Mouse (Mus musculus) limb, embryonic 14.5 days (tissue): Measurements from ENCODE around the gene Acsf2. TPM values are rescaled to one million over a fixed set of nuclear protein-coding genes. Genes with fewer than 3 reads are reported as not detected.

Source experiments
- ATAC-seq: fragments of 200-750 bp; cut with Nextera tagmentation; 2 replicates; pipeline ENCODE4 v1.8.0; 2017; ENCODE audit warnings: low read depth, moderate number of reproducible peaks, moderate TSS enrichment; ENCODE audit not compliant: low FRiP score
- DNase-seq: peaks from one replicate; pipeline ENCODE4 v3.0.0-alpha.2; 2015; ENCODE audit warnings: low spot score
- H3K27ac ChIP-seq: fragments of 300-500 bp; sonication (generic); replicated peaks from 2 replicates; pipeline ENCODE4 v1.5.1; 2014; ENCODE audit warnings: low read depth, mild to moderate bottlenecking, low read length, moderate library complexity, mixed read lengths
- H3K27me3 ChIP-seq: fragments of 300-500 bp; sonication (generic); 2 replicates; pipeline ENCODE4 v1.6.1; 2014; ENCODE audit warnings: low read length, mixed read lengths; ENCODE audit not compliant: control insufficient read depth, insufficient read depth
- H3K36me3 ChIP-seq: fragments of 300-500 bp; sonication (generic); 2 replicates; pipeline ENCODE4 v1.6.1; 2014; ENCODE audit warnings: mild to moderate bottlenecking, low read length, moderate library complexity, mixed read lengths; ENCODE audit not compliant: control insufficient read depth, insufficient read depth
- H3K4me1 ChIP-seq: fragments of 300-500 bp; sonication (generic); 2 replicates; pipeline ENCODE4 v1.6.1; 2014; ENCODE audit warnings: antibody characterized with exemption, low read length, mixed read lengths; ENCODE audit not compliant: control insufficient read depth, insufficient read depth
- H3K4me2 ChIP-seq: fragments of 300-500 bp; sonication (generic); replicated peaks from 2 replicates; pipeline ENCODE4 v1.6.1; 2014; ENCODE audit warnings: low read depth, mild to moderate bottlenecking, low read length, moderate library complexity; ENCODE audit not compliant: severe bottlenecking
- H3K4me3 ChIP-seq: fragments of 300-500 bp; sonication (generic); replicated peaks from 2 replicates; pipeline ENCODE4 v1.5.1; 2014; ENCODE audit warnings: low read length
- H3K9ac ChIP-seq: fragments of 300-500 bp; sonication (generic); 2 replicates; pipeline ENCODE4 v1.6.1; 2014; ENCODE audit warnings: mild to moderate bottlenecking, low read depth, low read length, moderate library complexity; ENCODE audit not compliant: severe bottlenecking
- H3K9me3 ChIP-seq: fragments of 300-500 bp; sonication (generic); 2 replicates; pipeline ENCODE4 v1.6.1; 2016; ENCODE audit warnings: low read length; ENCODE audit not compliant: control insufficient read depth
- POLR2A ChIP-seq: fragments of 200-500 bp; IDR thresholded peaks from 2 replicates; pipeline ENCODE4 v1.8.0; 2012; ENCODE audit warnings: inconsistent platforms, mild to moderate bottlenecking, moderate library complexity, borderline replicate concordance; ENCODE audit not compliant: insufficient read depth, insufficient read length; ENCODE audit errors: extremely low read depth
- WGBS: fragments of 180-500 bp; shearing (Covaris S2); extraction: QIAGEN DNeasy Blood & Tissue Kit; methylation state at CpG from one replicate; pipeline ENCODE4 v1.1.7; 2014; 5-methylcytosine and 5-hydroxymethylcytosine counted together
- polyA plus RNA-seq, 2 experiments: library from polyadenylated mRNA; depleted of rRNA in 1 of 2; stranded (reverse) in 1 of 2; unstranded in 1 of 2; fragments of >200 nt; fragmentation: Nextera tagmentation in 1 of 2; extraction: Ambion mirVana in 1 of 2; gene quantifications; 2 replicates each; pipeline versions ENCODE4 v1.2.1 to v1.2.3; 2012 to 2014

Gene Acsf2
- polyA plus RNA-seq, 2 experiments = 9.5 to 36.3 TPM

DNA sequence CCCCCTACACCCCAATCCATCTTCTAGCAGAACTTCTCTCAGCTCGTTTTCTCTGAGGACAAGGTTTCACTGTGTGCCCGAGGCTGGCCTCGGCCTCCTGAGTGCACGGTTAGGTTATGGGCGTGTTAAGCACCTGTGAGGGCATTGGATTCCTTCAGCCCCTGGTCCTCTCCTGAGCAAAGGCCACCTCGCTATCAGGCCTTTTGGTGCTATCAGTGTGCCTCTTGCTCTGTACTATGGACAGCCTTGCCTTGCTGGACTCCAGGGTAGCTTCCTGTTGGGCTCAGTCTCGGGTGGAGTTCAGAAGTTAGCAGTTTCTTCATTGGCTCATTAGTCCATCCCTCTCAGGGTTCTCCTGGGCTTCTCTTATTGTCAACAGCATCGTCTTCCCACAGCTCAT is 31.3 kb upstream of the Acsf2 start:
- H3K9me3 ChIP-seq = no peaks in the 10 kb centered on the region
- WGBS = 80% methylated on average over 8 of the region's 8 CpGs
- H3K27me3 ChIP-seq = no peaks in the 10 kb centered on the region
- TF ChIP-seq POLR2A = no peak
- ATAC-seq (no peak), DNase-seq (no peak)
- H3K4me3 ChIP-seq = no peak overlapping the region
- peaks cover 66% of the 10 kb centered on the region for H3K36me3 ChIP-seq
- no peak overlapping the region for H3K27ac ChIP-seq
- no peak overlapping the region for H3K9ac ChIP-seq
- H3K4me2 ChIP-seq = no peak overlapping the region
- H3K4me1 ChIP-seq = peaks cover 10% of the 10 kb centered on the region

DNA sequence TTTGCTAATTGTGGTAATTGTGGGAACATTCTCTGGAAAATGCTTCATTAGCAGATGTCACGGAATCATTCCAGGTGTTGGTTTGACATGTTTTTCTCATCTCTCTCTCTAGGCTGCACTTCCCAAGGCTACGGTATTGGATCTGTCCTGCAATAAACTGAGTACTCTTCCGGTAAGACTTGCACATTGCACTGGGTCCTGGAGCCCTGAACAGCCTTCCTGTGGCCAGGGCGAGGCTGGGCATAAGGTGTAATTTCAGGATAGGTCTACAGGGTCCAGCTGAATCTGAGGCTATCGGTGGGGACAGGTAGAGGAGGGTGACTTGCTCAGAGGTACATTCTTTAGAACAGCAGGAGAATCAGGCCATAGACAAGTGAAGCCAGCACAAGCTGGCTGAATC is 30.3 kb upstream of the Acsf2 start:
- Histone ChIP-seq H3K36me3 (peaks cover 56% of the 10 kb centered on the region), H3K27me3 (no peaks in the 10 kb centered on the region), H3K9ac (no peak overlapping the region), H3K4me3 (no peak overlapping the region), H3K9me3 (no peaks in the 10 kb centered on the region), H3K4me1 (peaks cover 10% of the 10 kb centered on the region), H3K4me2 (no peak overlapping the region), H3K27ac (no peak overlapping the region)
- WGBS = 95% methylated on average over 5 of the region's 5 CpGs
- DNase-seq (no peak), ATAC-seq (no peak)
- no peak for TF ChIP-seq POLR2A

DNA sequence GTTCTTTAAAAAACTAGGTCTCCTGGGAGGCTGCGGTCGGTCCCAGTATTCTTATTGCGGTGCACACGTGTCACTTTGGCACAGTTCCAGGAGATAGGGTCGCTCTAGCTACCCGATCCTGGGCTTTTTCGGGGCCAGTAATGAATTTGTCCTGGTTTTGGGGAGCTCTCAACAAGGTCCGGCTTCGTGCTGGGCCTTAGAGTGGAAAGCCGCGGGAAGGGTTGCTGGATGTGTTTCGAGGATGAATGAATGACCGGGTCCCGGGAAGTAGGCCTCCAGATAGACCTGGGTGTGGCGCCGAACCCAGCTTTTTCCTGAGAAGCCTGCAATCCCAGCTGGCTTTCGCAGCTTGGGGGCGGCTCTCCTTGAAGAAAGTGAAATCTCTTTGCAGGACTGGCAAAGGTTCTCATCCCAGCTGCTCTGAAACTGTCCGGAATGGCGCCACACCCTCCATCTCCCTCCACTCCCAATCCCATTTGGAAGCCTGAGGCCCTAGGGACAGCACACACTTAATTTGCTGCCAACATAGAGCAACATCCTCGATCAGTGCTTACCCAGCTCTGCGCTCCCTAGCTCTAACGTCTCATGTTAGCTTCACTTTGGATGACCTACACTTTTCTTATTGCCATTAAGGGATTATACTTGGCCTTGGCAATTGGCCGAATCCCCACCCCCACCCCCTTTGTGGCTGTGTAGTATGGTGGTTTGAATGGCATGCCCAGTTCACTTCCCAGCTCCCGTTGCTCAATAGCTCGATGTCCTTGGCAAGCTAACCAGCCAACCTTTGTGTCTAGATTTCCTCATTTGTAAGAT is 28.7 kb upstream of the Acsf2 start:
- peak; percentile 53 for DNase-seq
- Histone ChIP-seq H3K36me3 (peaks cover 41% of the 10 kb centered on the region), H3K4me1 (peaks cover 10% of the 10 kb centered on the region), H3K27ac (peak overlapping the region; percentile 80), H3K4me2 (peak overlapping the region; percentile 79), H3K9ac (peak overlapping the region; percentile 90), H3K9me3 (no peaks in the 10 kb centered on the region), H3K27me3 (no peaks in the 10 kb centered on the region), H3K4me3 (peak overlapping the region; percentile 100)
- ATAC-seq = no peak
- 12% methylated on average over 26 of the region's 26 CpGs for WGBS
- TF ChIP-seq POLR2A = no peak

DNA sequence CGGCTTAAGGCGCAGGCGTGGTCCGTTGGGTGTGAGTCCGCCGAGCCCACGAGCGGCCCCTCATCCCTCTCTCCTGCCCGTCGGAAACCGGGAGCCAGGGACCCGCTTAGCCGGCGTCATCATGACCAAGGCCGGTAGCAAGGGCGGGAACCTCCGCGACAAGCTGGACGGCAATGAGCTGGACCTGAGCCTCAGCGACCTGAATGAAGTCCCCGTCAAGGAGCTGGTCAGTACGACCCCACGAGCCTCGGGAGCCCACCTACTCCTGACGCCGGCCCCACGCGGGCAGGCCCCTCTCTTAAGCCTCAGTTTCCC is 28.2 kb upstream of the Acsf2 start:
- peak overlapping the region; percentile 79 for H3K4me2 ChIP-seq
- H3K27me3 ChIP-seq = no peaks in the 10 kb centered on the region
- peak overlapping the region; percentile 100 for H3K4me3 ChIP-seq
- 0% methylated on average over 25 of the region's 28 CpGs for WGBS
- no peak for DNase-seq
- peak overlapping the region; percentile 80 for H3K27ac ChIP-seq
- no peaks in the 10 kb centered on the region for H3K9me3 ChIP-seq
- H3K4me1 ChIP-seq = peaks cover 10% of the 10 kb centered on the region
- ATAC-seq = no peak; the same call in 1 of the 2 replicates
- TF ChIP-seq POLR2A = no peak
- peaks cover 35% of the 10 kb centered on the region for H3K36me3 ChIP-seq
- peak overlapping the region; percentile 90 for H3K9ac ChIP-seq

DNA sequence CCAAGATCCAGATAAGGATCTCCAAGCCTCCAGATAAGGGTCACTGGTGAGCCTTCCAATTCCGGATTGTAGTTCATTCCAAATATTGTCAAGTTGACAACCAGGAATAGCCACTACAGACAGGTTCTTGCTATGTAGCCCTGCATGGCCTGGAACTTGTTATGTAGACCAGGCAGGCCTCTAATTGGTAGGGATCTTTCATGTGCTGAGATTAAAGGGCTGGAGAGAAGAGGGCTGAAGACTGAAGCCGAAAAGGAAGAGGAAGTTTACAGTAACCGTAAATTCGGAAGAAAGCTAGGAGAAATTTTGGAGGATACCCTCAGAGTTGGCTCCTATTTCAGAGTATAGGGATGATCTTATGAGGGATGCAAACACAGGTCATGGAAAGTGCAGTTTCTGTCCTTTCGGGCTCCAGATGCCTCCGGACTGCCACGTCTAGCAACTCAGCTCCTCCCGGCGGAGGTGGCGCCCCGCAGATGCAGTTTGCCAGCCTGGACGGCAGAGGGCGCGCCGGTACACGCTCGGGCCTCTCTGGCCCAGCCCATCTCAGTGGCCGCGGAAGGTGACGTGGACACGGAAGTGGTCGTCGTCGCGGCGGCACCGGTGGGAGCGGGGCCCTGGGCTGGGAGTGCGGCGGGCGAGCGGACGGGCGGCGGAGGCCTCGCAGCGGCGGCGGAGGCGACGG is 27.7 kb upstream of the Acsf2 start, which contains the start of gene Lrrc59:
Gene Lrrc59 (plus strand): TSS at position 569 of the 685 bp plus-strand sequence.
- H3K27ac ChIP-seq = peak within 1 kb of the TSS; percentile 80
- TF ChIP-seq POLR2A = peak; percentile 55; the same call in 1 of the 2 replicates
- ATAC-seq = peak; percentile 97

More for the DNA sequence above, 27.7 kb upstream of the Acsf2 start, which contains the start of gene Lrrc59:
- WGBS = 7% methylated on average over 20 of the region's 41 CpGs
- peak; percentile 87 for DNase-seq
- no peaks in the 10 kb centered on the region for H3K27me3 ChIP-seq
- peaks cover 10% of the 10 kb centered on the region for H3K4me1 ChIP-seq
- peaks cover 30% of the 10 kb centered on the region for H3K36me3 ChIP-seq
- H3K4me2 ChIP-seq = peak within 1 kb of the TSS; percentile 79
- H3K4me3 ChIP-seq = peak within 1 kb of the TSS; percentile 100
- H3K9ac ChIP-seq = peak within 1 kb of the TSS; percentile 90
- H3K9me3 ChIP-seq = no peaks in the 10 kb centered on the region
